Mouse (Mus musculus): ENCODE measurements around the gene Tmtc2. TPM values are rescaled to one million over a fixed set of nuclear protein-coding genes. Genes with fewer than 3 reads are reported as not detected.

Gene Tmtc2
- 9.5 and 14.5 TPM in 2 replicates for polyA plus RNA-seq (2012; rRNA removed)

GRCm38 (mm10) chr10:105573908-105574694 is at the start of gene Tmtc2:
Tmtc2 (minus strand) TSS chr10:105574451.
- peak; percentile 96 for DNase-seq (ENCODE audit: low read depth)
- TF ChIP-seq CTCF (IDR thresholded peaks at IDR 0.05; ENCODE audit: borderline replicate concordance, extremely low read depth, insufficient read depth, insufficient read length) (peak; percentile 27; the same call in 1 of the 2 replicates), POLR2A (IDR thresholded peaks at IDR 0.05; ENCODE audit: borderline replicate concordance, extremely low read depth, insufficient read depth, insufficient read length, poor library complexity, severe bottlenecking) (peak; percentile 66; the same call in 1 of the 2 replicates)

DNA sequence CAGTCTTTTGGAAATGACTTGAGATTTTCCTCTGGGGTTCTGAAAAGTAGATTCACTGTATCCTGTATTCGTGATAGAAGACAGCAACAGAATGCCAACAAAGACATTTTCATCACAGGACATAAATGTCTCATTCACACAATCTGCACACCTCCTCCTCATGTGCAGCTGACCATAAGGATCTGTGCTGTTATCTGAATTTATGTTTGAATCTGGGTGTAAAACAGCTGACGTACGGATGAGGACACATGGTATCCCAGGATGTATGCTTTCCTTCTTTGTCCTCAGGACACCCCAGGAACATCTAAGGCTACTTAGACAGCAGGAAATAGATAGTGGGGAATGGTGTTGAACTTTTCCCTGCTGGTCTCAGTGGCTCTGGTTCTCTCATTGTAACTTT is 37.9 kb upstream of the Tmtc2 start:
- no peak for DNase-seq (ENCODE audit: low read depth)
- TF ChIP-seq POLR2A (IDR thresholded peaks at IDR 0.05; ENCODE audit: borderline replicate concordance, extremely low read depth, insufficient read depth, insufficient read length, poor library complexity, severe bottlenecking) (no peak), CTCF (IDR thresholded peaks at IDR 0.05; ENCODE audit: borderline replicate concordance, extremely low read depth, insufficient read depth, insufficient read length) (no peak)

DNA sequence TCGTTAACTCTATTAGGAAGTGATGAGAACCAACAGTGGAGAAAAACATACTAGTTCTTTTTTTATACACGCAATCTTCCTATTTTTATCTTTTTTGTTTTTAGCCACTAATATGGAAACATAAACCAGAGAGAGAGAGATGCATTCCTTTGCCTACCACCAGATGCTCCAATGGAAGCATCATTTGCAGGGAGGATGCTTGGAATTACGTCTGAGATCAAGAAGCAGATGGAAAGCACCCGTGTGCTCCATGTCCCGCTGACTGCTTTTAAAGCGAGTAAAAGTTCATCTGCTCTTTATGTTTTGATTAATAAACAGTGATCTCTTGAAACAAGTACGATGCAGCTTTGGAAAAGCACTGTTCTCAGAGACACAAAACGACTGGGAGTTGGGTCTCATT is 24.6 kb upstream of the Tmtc2 start:
- TF ChIP-seq CTCF (IDR thresholded peaks at IDR 0.05; ENCODE audit: borderline replicate concordance, extremely low read depth, insufficient read depth, insufficient read length) (no peak), POLR2A (IDR thresholded peaks at IDR 0.05; ENCODE audit: borderline replicate concordance, extremely low read depth, insufficient read depth, insufficient read length, poor library complexity, severe bottlenecking) (no peak)
- peak; percentile 27 for DNase-seq (ENCODE audit: low read depth)

DNA sequence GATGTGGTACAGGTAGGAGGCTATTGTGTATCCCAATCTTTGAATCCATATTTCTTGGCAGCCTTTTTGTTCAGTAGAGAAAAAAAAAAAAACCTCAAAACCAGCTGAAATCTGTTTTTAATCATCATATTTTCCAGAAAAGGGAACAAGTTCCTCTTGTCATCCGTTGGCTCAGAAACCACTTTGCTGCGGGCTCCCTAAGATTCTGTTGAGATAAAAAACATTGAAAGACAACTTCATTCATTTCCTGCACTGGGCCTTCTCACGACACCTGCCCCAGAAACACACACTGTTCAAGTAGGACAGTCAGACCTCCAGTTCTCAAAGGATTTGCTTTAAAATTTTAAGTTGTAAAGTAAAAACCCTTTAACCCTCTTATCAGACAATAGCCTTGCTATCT is 23.0 kb upstream of the Tmtc2 start:
- TF ChIP-seq CTCF (IDR thresholded peaks at IDR 0.05; ENCODE audit: borderline replicate concordance, extremely low read depth, insufficient read depth, insufficient read length) (no peak), POLR2A (IDR thresholded peaks at IDR 0.05; ENCODE audit: borderline replicate concordance, extremely low read depth, insufficient read depth, insufficient read length, poor library complexity, severe bottlenecking) (no peak)
- DNase-seq (ENCODE audit: low read depth), result no peak

DNA sequence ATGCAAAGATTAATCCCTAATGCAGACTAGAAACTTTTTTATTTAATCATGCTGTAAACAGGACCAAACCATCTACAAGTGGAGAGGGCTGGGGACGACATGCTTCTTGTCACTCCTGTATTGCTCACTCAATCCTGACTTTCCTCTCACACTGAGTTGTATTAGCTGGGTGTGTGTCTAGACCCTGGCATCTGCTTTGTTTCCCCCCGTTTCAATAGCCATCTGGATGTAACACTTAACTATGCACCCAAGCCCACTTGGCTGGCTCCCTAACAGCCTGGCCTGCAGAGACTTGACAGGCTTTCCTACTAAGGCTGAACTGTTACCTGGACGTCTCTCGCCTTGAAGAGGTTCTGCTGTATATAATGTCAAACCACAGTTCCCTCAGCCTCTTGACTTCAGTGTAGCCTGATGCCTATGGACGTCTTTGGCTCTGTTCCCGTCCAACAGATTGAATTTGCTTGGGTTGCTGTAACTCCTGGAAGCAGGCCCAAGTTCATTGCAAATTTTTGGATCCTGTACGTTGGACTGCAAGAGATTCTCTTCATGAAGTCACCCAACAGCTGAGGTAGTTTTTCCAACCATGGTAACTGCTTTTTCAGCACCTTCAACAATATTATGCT is 21.3 kb upstream of the Tmtc2 start:
- peak; percentile 81 for DNase-seq (ENCODE audit: low read depth)
- TF ChIP-seq POLR2A (IDR thresholded peaks at IDR 0.05; ENCODE audit: borderline replicate concordance, extremely low read depth, insufficient read depth, insufficient read length, poor library complexity, severe bottlenecking) (no peak), CTCF (IDR thresholded peaks at IDR 0.05; ENCODE audit: borderline replicate concordance, extremely low read depth, insufficient read depth, insufficient read length) (no peak)

DNA sequence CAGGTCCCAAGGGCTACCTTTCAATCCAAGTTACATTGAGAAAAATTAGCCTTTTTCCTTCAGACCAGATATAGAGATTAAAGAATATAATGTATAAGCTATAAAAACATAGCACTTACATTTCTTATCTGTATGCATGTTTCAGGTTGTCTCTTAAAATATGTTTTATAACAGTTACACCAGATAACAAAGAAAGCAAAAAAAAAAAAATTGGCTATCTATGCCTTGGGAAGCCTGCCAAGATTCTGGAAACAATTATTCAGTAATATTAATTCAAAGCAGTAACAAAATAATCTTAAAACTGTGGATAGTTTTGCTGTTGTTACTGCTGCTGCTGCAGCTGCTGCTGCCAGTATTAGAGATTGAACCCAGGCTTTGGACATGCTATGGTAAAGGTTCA is 13.9 kb upstream of the Tmtc2 start:
- DNase-seq (ENCODE audit: low read depth), result no peak
- TF ChIP-seq POLR2A (IDR thresholded peaks at IDR 0.05; ENCODE audit: borderline replicate concordance, extremely low read depth, insufficient read depth, insufficient read length, poor library complexity, severe bottlenecking), result no peak
- TF ChIP-seq CTCF (IDR thresholded peaks at IDR 0.05; ENCODE audit: borderline replicate concordance, extremely low read depth, insufficient read depth, insufficient read length), result no peak

DNA sequence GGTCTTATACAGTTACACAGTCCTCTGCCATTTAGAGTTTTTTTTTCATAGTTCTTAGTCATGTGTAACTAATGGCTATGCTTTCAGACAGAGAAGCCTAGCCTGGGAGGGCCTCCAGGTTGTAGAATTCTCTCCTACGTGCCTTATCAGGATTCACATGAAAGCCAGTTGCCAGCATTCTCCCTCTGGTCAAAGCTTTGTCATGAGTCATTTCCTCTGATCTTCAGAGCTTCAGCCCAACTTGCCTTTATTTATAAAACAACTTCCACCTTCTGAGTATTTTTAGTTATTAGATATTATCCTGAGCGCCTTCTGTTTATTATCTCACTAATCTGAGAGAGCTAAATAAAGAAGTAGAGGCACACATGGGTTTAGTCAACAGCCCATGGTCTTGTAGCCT is 5.1 kb upstream of the Tmtc2 start:
- TF ChIP-seq CTCF (IDR thresholded peaks at IDR 0.05; ENCODE audit: borderline replicate concordance, extremely low read depth, insufficient read depth, insufficient read length) (no peak), POLR2A (IDR thresholded peaks at IDR 0.05; ENCODE audit: borderline replicate concordance, extremely low read depth, insufficient read depth, insufficient read length, poor library complexity, severe bottlenecking) (no peak)
- no peak for DNase-seq (ENCODE audit: low read depth)

DNA sequence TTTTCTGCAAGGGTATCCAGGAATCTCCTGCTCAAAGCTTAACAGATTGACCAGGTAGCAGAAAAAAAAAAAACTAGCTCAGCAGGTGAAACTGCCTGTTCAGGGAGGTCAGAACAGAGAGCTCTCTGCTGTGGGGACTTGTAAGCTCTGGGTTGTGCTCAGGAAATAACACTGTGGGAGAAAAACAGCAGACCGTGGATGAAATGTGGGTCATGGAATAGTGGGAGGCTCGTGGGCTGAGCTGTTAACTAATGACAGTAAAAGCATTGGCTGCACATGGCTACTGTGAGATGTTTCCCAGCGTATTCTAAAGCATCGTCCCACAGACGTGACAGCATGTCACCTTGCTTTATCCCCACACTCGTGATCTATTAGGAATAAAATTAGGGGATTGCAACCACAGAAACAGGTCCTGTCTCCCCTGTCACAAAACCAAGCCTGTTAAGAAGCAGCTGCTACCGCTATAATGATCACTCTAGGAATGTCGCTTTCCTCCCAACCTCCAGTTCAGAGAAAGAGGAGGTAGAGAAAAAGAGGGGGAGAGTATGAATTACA is 4.1 kb upstream of the Tmtc2 start:
- peak; percentile 42 for DNase-seq (ENCODE audit: low read depth)
- no peak for TF ChIP-seq CTCF (IDR thresholded peaks at IDR 0.05; ENCODE audit: borderline replicate concordance, extremely low read depth, insufficient read depth, insufficient read length)
- no peak for TF ChIP-seq POLR2A (IDR thresholded peaks at IDR 0.05; ENCODE audit: borderline replicate concordance, extremely low read depth, insufficient read depth, insufficient read length, poor library complexity, severe bottlenecking)

DNA sequence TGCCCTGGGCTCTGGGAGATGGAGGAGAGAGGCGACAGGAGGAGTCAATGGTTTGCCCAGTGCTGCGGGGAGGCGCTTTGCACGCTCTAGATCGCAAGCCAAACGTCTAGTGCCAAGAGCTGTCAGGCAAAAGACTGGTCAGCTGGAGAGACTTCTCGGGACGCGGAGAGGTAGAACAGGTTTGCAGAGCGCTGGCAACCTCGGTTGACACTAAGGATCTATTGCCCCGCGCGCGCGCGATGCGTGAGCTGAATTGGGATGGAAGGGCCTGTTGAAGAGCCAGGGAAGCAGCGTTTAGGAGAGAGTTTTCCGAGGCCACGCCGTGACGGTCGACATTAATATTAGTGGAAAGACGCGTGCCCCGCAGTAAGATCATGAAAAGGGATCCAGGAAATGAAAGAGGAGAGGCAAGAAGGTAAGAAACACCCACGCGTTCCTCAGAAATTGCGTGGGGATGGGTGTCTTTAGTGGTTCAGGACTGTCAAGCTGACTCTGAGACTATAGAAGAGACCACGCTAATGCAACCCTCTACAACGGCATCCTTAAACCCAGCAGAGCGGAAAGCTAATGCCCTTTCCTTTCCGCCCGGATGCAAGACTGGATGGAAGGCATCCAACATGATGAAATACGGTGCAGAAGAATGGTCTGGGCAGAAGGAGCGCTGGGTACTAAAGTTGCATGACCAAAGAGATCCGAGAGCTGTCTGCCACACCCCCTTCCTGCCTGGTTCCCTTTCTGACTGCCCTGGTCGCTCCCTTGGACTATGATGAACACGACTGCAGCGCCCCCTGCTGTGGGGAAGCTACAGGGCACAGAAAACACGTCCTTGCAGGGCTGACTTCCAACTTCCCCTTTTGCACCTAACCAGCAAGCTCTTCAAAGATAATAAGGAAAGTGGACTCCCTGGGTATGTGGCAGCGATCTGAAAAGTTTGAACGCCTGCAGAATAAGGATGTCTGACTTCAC is 727 bp upstream of the Tmtc2 start:
- peak; percentile 97 for DNase-seq (ENCODE audit: low read depth)
- TF ChIP-seq CTCF (IDR thresholded peaks at IDR 0.05; ENCODE audit: borderline replicate concordance, extremely low read depth, insufficient read depth, insufficient read length), result peak; percentile 95
- TF ChIP-seq POLR2A (IDR thresholded peaks at IDR 0.05; ENCODE audit: borderline replicate concordance, extremely low read depth, insufficient read depth, insufficient read length, poor library complexity, severe bottlenecking), result no peak

- no peak for TF ChIP-seq CTCF (IDR thresholded peaks at IDR 0.05; ENCODE audit: borderline replicate concordance, extremely low read depth, insufficient read depth, insufficient read length)
- TF ChIP-seq POLR2A (IDR thresholded peaks at IDR 0.05; ENCODE audit: borderline replicate concordance, extremely low read depth, insufficient read depth, insufficient read length, poor library complexity, severe bottlenecking), result no peak
- DNase-seq (ENCODE audit: low read depth), result peak; percentile 77
Observed at GRCm38 (mm10) chr10:105573306-105573907, 844 bp downstream of the Tmtc2 start.
